ENCODE assay signal across 18 mouse cellular contexts in the genomic region with DNA sequence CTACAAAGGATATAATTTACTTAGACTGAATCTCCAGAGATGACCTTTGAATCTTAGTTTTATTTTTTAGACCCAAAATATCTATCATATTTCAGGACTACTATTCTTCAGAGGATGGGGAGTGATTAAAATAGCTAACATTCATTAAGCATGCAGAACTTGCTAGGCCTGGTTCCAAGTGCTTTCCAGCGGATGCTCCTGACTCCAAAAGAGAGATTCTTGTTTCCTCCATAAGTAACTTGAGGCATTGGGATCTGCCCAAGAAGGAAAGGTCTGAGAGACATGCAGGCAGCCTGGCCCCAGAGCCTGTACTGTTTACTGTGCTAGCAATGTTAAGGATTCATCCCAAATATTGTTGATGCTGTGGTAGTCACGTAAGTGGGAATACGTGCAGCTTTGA. TPM values are rescaled to one million over a fixed set of nuclear protein-coding genes. Genes with fewer than 3 reads are reported as not detected.
DNase-seq lines count a peak whose midpoint lies in the region; ATAC-seq lines count a peak whose summit lies in the region.
"Had no signal": no experiment of that assay in that cellular context is flagged by ENCODE, and none has a peak within 500 bp of the region (broad histone marks: within the 10 kb centered on the region; RNA-seq: fewer than 3 reads in every experiment).

No protein-coding gene starts in this region.

- H3K9me3 ChIP-seq in heart, embryonic 10.5 days: no peaks in the 10 kb centered on the region
- H3K9me3 ChIP-seq in kidney, embryonic 14.5 days (ENCODE audit: control insufficient read depth, low read length): no peaks in the 10 kb centered on the region
- no peaks in the 10 kb centered on the region for H3K9me3 ChIP-seq in stomach, embryonic 16.5 days (replicated peaks; ENCODE audit: control insufficient read depth, low read length)
- H3K9me3 ChIP-seq: embryonic facial prominence, embryonic 13.5 days; hindbrain, embryonic 13.5 days; lung, embryonic 15.5 days; midbrain, embryonic 13.5 days had no signal

- 81% methylated on average over 3 of the region's 3 CpGs for WGBS in heart, embryonic 10.5 days
- WGBS in kidney, embryonic 14.5 days: 92% methylated on average over 3 of the region's 3 CpGs
- WGBS in stomach, embryonic 16.5 days: 69% methylated on average over 3 of the region's 3 CpGs

- H3K27ac ChIP-seq in heart, embryonic 10.5 days: no peak overlapping the region
- no peak overlapping the region for H3K27ac ChIP-seq in kidney, embryonic 14.5 days (ENCODE audit: low read depth, low read length)
- H3K27ac ChIP-seq in stomach, embryonic 16.5 days (ENCODE audit: low read length): peak overlapping the region; percentile 24; the same call in 1 of the 2 replicates
- H3K27ac ChIP-seq: embryonic facial prominence, embryonic 13.5 days; hindbrain, embryonic 13.5 days; lung, embryonic 15.5 days; midbrain, embryonic 13.5 days had no signal

- H3K4me3 ChIP-seq in heart, embryonic 10.5 days: no peak overlapping the region
- no peak overlapping the region for H3K4me3 ChIP-seq in kidney, embryonic 14.5 days (ENCODE audit: low read length)
- no peak overlapping the region for H3K4me3 ChIP-seq in stomach, embryonic 16.5 days (replicated peaks; ENCODE audit: low read length)
- H3K4me3 ChIP-seq: embryonic facial prominence, embryonic 13.5 days; hindbrain, embryonic 13.5 days; lung, embryonic 15.5 days; midbrain, embryonic 13.5 days had no signal

- no peaks in the 10 kb centered on the region for H3K36me3 ChIP-seq in heart, embryonic 10.5 days
- no peaks in the 10 kb centered on the region for H3K36me3 ChIP-seq in kidney, embryonic 14.5 days (ENCODE audit: control insufficient read depth, insufficient read depth, low read length)
- H3K36me3 ChIP-seq in stomach, embryonic 16.5 days (ENCODE audit: control insufficient read depth, insufficient read depth, low read length): no peaks in the 10 kb centered on the region
- H3K36me3 ChIP-seq: embryonic facial prominence, embryonic 13.5 days; hindbrain, embryonic 13.5 days; lung, embryonic 15.5 days; midbrain, embryonic 13.5 days had no signal

- ATAC-seq in kidney, embryonic 14.5 days (ENCODE audit: low FRiP score, low TSS enrichment): no peak
- ATAC-seq in stomach, embryonic 16.5 days (ENCODE audit: insufficient read depth, low FRiP score): no peak
- ATAC-seq: midbrain, embryonic 13.5 days had no signal

- DNase-seq in heart, adult 11 months: peak; percentile 93
- no peak for DNase-seq in heart, embryonic 10.5 days (ENCODE audit: low spot score)
- peak; percentile 56 for DNase-seq in kidney, adult 9 months
- DNase-seq in heart, postnatal 10 days: peak; percentile 49 to 50
- DNase-seq in thymus, postnatal 4 days: no peak
- DNase-seq in natural killer cell, adult 2 months (ENCODE audit: low spot score in 2 of 2): no peak
- DNase-seq: adrenal gland, postnatal 14 days; cerebellum, adult 2 months; left cerebral cortex, postnatal 4 days; retina, postnatal 1 day; thymus, adult 18-20 months had no signal

- no peak overlapping the region for H3K4me2 ChIP-seq in kidney, embryonic 14.5 days (replicated peaks; ENCODE audit: low read depth, low read length)
- H3K4me2 ChIP-seq in stomach, embryonic 16.5 days (ENCODE audit: low read depth, low read length): no peak overlapping the region
- H3K4me2 ChIP-seq: embryonic facial prominence, embryonic 13.5 days; hindbrain, embryonic 13.5 days; liver, embryonic 11.5 days; lung, embryonic 15.5 days; midbrain, embryonic 13.5 days had no signal

- H3K9ac ChIP-seq in kidney, embryonic 14.5 days (ENCODE audit: low read depth, low read length): no peak overlapping the region
- H3K9ac ChIP-seq in stomach, embryonic 16.5 days (ENCODE audit: low read length): no peak overlapping the region
- H3K9ac ChIP-seq: embryonic facial prominence, embryonic 13.5 days; hindbrain, embryonic 13.5 days; lung, embryonic 15.5 days; midbrain, embryonic 13.5 days had no signal

- no peaks in the 10 kb centered on the region for H3K4me1 ChIP-seq in heart, embryonic 10.5 days
- H3K4me1 ChIP-seq in kidney, embryonic 14.5 days (ENCODE audit: control insufficient read depth, insufficient read depth, low read length): no peaks in the 10 kb centered on the region
- 0 out of 2 replicates have a peak, but pooled peaks cover 4% of the 10 kb centered on the region for H3K4me1 ChIP-seq in stomach, embryonic 16.5 days (ENCODE audit: control insufficient read depth, insufficient read depth, low read length)
- H3K4me1 ChIP-seq: hindbrain, embryonic 13.5 days; lung, embryonic 15.5 days had no signal

- intact Hi-C loops in heart, postnatal 10 days (cut with DNase I): no loop called here

- no peaks in the 10 kb centered on the region for H3K27me3 ChIP-seq in heart, embryonic 10.5 days (ENCODE audit: insufficient read depth, poor library complexity, severe bottlenecking)
- no peaks in the 10 kb centered on the region for H3K27me3 ChIP-seq in kidney, embryonic 14.5 days (ENCODE audit: control insufficient read depth, insufficient read depth, low read length)
- H3K27me3 ChIP-seq in stomach, embryonic 16.5 days (ENCODE audit: control insufficient read depth, insufficient read depth, low read length): no peaks in the 10 kb centered on the region
- H3K27me3 ChIP-seq: embryonic facial prominence, embryonic 13.5 days; hindbrain, embryonic 13.5 days; lung, embryonic 15.5 days; midbrain, embryonic 13.5 days had no signal

RNA-seq across cellular contexts. Expression of a gene that starts 26.8 kb away (rescaled TPM):
- polyA plus RNA-seq in heart, embryonic 10.5 days (2016; fragmentation: Nextera tagmentation; extraction: Ambion mirVana): 8.7 and 9.8 TPM in 2 replicates
- 18.7 and 19.4 TPM in 2 replicates for polyA plus RNA-seq in kidney, embryonic 14.5 days (2014; fragmentation: Nextera tagmentation; extraction: Ambion mirVana)
- 10 to 100 TPM; 27.1 to 27.6 TPM for total RNA-seq in heart, postnatal 10 days (2021)
- 8.7 and 11.8 TPM in 2 replicates for polyA plus RNA-seq in stomach, embryonic 16.5 days (2015; fragmentation: Nextera tagmentation; extraction: Ambion mirVana)

Comparison
In these comparisons a context has a peak if more than half of its experiments do, and no peak if none do; other contexts are left out.
1. DNase-seq: peak in heart, adult 11 months (single experiment), kidney, adult 9 months (single experiment) and heart, postnatal 10 days (2 of 2); none in heart, embryonic 10.5 days (single experiment), thymus, postnatal 4 days (single experiment) and natural killer cell, adult 2 months (0 of 2).